Mouse (Mus musculus): ENCODE data around the gene Cela1. TPM values are rescaled to one million over a fixed set of nuclear protein-coding genes. Genes with fewer than 3 reads are reported as not detected.

The Cela1 gene
- polyA plus RNA-seq, 1 experiment: 19.3 TPM

DNA sequence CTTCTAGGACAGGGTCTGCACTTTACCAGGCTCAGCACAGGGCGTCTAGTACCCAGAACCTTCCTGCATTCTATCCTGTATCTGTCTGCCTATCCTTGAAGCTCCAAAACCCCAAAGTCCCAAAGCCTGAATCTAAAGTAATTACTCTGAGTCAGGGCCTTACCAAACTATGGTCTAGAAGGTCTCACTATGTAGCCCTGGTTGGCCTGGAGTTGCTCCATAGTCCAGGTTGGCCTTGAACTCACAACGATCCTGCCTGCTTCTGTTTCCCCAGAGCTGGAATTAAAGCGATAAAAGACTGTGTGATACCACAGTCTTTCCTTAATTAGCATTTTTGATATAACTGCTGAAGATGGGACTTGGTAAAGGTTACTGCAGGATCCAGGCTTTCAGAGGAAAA lies 63.3 kb downstream of the Cela1 start:
- no peak overlapping the region for H3K4me3 ChIP-seq (ENCODE audit: insufficient read depth, low read depth, low read length)
- H3K4me1 ChIP-seq (ENCODE audit: control insufficient read depth, insufficient read depth, insufficient read length, low read length): peaks cover 12% of the 10 kb centered on the region

More for the DNA sequence above, 63.3 kb downstream of the Cela1 start:
- no peak overlapping the region for H3K27ac ChIP-seq (replicated peaks; ENCODE audit: low read depth, low read length)

Other genes with a start within 250 kb of the Cela1 start
- 589 and 634 TPM in 2 replicates for gene Letmd1, start 218.9 kb downstream of the Cela1 start, polyA plus RNA-seq (2012; ENCODE audit: insufficient read depth, insufficient read length, missing spikeins)
- 1.5 and 1.7 TPM in 2 replicates for gene Csrnp2, start 192.4 kb downstream of the Cela1 start, polyA plus RNA-seq (2012; ENCODE audit: insufficient read depth, insufficient read length, missing spikeins)
- gene Tfcp2, start 135.9 kb downstream of the Cela1 start, polyA plus RNA-seq (2012; ENCODE audit: insufficient read depth, insufficient read length, missing spikeins): 7.2 and 11.7 TPM in 2 replicates
- gene Pou6f1, start 87.9 kb downstream of the Cela1 start, polyA plus RNA-seq (2012; ENCODE audit: insufficient read depth, insufficient read length, missing spikeins): 9.6 and 16.4 TPM in 2 replicates
- gene Dazap2, start 72.6 kb downstream of the Cela1 start, polyA plus RNA-seq (2012; ENCODE audit: insufficient read depth, insufficient read length, missing spikeins): 128 and 130 TPM in 2 replicates
- gene Smagp, start 51.0 kb downstream of the Cela1 start, polyA plus RNA-seq (2012; ENCODE audit: insufficient read depth, insufficient read length, missing spikeins): 25.6 and 29.4 TPM in 2 replicates
- 0.79 and 1.4 TPM in 2 replicates for gene Bin2, start 18.4 kb downstream of the Cela1 start, polyA plus RNA-seq (2012; ENCODE audit: insufficient read depth, insufficient read length, missing spikeins)
- not detected in 2 replicates for gene Galnt6, start 41.5 kb upstream of the Cela1 start, polyA plus RNA-seq (2012; ENCODE audit: insufficient read depth, insufficient read length, missing spikeins)
- 0.91 and 3.2 TPM in 2 replicates for gene Slc4a8, start 73.8 kb upstream of the Cela1 start, polyA plus RNA-seq (2012; ENCODE audit: insufficient read depth, insufficient read length, missing spikeins)
- 1.3 TPM in 1 of 2 replicates, not detected in the other for gene Scn8a, start 181.9 kb upstream of the Cela1 start, polyA plus RNA-seq (2012; ENCODE audit: insufficient read depth, insufficient read length, missing spikeins)

Measured in brown adipose tissue, adult 24 weeks (tissue).